Mouse (Mus musculus) frontal cortex, adult (tissue): Measurements from ENCODE around the gene Znrf2.

Source experiments
- ATAC-seq: cut with Nextera tagmentation; 2 replicates; pipeline ENCODE4 v1.9.2; 2017; ENCODE audit warnings: mild to moderate bottlenecking, moderate library complexity, mixed read lengths; ENCODE audit not compliant: low TSS enrichment

The Znrf2 gene

GRCm38 (mm10) chr6:54816388-54817065 is at the start of gene Znrf2:
TSS of gene Znrf2 (plus strand) at chr6:54816916.
- ATAC-seq = peak; percentile 91

GRCm38 (mm10) chr6:54767746-54768145 is 49.0 kb upstream of the Znrf2 start:
- ATAC-seq = no peak

GRCm38 (mm10) chr6:54770766-54771165 is 46.0 kb upstream of the Znrf2 start:
- no peak for ATAC-seq

- ATAC-seq = no peak
These were observed 45.5 kb upstream of the Znrf2 start for GRCm38 (mm10) chr6:54771171-54771570.

DNA sequence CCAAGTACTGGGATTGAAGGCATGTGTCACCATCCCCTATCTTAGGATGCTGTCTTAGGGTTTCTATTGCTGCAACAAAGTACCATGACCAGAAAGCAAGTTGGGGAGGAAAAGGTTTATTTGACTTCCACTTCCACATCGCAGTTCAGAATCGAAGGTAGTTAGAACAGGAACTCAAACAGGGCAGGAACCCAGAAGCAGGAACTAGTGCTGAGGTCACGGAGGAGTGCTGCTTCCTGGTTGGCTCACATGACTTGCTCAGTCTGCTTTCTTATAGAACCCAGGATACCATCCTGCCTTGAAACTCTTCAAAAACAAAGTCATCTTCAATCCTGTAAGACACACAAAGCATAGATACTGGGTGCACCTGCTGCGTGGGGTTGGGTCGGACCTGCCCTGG is 44.6 kb upstream of the Znrf2 start:
- ATAC-seq = no peak

DNA sequence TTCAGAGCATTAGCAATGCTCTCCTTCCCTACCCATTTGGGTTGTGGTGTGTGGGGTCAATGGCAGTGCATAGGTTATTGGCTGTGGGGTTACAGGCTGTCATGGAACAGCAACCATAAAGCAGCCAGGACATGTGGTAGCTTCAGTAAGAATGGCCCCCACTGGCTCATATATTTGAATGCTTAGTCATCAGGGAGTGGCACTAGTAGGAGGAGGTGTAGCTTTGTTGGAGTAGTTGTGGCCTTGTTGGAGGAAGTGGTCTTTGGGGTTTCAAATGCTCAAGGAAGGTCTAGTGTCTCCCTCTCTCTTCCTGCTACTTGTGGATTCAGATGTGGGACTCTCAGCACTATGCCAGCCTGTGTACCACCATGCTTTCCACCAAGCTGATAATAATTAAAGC is 41.0 kb upstream of the Znrf2 start:
- ATAC-seq = no peak

- ATAC-seq = peak; percentile 62
These were observed 39.1 kb upstream of the Znrf2 start for GRCm38 (mm10) chr6:54777661-54778060.

DNA sequence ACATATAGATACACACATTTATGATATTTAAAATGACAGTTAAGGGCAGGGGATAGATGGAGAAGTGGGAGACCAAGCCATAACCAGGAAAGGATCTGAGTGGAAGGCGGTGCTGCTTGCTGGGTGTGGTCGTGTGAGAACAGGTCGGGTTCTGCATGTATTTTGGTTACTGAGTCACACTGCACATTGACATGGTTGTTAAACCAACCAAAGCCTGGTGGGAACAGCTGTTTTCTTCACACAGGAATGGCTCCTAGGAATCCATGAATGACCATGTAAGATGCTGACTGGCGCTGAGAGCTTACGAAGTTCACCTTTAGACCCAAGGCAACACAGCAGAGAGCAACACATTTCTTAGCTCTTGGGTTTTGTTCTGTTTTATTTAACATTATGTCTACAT is 36.7 kb upstream of the Znrf2 start:
- ATAC-seq = no peak

DNA sequence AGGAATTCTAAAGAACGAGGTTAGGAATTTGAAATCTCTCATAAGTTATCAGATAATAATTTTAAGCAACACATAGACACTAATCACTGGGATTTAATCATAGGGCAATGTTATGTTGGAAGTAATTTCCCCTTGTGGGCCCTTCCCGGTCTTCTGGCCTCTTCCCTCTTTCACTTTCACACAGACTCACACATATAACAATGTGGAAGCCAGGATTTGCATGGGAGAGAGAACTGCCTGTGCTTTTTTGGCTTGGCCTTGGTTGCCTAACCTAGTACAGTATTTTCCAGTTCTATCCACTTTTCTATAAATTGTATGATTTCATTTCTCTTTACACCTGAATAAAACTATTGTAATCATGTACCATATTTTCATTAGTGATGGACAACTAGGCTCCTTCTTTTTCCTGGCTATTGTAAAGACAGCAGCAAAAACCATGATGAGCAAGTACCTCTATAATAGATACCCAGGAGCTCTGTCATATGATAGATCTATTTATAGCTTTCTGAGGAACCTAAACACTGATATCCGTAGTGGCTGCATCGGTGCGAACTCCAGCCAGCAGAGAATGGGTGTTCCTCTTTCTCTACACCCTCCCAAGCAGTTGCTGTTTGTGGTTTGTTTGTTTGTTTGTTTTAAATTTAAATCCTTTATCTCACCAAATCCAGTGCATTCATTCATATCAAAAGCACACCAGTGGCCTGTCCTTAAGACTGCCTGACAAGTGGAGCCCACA is 36.0 kb upstream of the Znrf2 start:
- no peak for ATAC-seq

- no peak for ATAC-seq
These were observed 34.8 kb upstream of the Znrf2 start for GRCm38 (mm10) chr6:54781881-54782280.

DNA sequence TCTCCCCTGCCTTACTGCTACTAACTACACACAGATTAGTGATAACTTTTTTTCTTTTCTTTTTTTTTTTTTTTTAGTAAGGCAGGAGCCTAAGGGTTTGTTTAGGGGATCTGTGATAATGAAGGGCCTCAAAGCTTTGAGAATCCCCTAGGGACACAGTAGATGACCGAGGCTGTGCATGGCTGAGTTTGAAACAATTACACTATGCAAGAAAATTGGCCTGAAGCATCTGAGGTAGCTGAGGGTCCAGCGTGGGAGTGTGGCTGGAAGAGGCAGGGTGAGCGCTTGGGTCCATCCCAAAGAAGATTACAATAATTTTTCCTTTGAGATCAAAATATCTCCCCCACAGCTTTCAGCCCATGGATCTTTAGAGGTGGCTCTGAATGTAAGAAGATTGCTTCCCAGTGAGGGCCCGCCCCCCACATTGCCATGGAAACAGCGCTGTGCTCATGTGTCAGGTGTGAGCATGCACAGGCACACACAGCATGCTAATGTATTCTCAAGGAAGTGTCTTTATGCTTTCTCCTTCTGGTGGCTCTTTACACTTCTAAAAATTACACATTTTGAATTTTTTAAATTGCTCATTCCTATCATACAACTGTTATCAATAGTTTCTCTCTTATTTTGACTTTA is 31.5 kb upstream of the Znrf2 start:
- ATAC-seq = peak; percentile 98

DNA sequence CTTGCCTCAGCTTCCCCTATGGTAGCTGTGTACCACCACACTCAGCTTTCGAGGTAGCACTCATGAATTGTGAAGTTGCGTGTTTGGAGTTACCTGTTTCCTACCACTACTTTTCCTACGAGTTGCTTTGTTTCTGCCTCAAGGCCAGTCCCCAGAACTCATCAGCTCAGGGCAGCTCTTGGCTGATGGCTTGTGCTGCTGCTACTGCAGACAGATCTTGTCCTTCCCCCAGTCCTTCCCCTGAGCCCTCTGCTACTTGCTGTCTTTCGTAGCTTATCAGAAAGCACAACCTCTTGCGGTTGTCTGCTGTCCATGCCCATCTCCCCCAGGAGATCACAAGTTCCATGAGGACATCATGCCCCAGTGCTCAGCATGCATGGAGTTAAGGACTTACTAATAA is 29.9 kb upstream of the Znrf2 start:
- no peak for ATAC-seq

GRCm38 (mm10) chr6:54788493-54788892 is 28.2 kb upstream of the Znrf2 start:
- ATAC-seq = no peak

DNA sequence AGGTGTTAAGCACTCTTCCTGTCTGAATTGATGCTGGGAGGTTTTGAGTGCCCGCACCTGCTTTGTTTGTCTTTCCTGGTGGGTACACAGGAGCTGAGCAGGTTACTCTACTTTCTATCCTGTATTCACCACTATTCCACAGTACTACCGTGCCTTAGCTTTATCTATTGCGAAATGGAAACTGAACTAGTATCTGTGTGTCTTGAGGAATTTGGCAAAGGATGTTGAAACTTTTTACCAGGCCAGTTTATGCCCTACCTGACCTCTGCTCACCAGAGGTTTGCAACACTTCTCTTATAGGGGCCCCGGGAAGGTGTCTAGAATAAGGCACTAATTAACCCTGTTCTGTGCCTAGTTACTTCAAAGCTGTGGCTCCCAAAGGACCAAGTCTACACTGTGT is 27.6 kb upstream of the Znrf2 start:
- no peak for ATAC-seq

DNA sequence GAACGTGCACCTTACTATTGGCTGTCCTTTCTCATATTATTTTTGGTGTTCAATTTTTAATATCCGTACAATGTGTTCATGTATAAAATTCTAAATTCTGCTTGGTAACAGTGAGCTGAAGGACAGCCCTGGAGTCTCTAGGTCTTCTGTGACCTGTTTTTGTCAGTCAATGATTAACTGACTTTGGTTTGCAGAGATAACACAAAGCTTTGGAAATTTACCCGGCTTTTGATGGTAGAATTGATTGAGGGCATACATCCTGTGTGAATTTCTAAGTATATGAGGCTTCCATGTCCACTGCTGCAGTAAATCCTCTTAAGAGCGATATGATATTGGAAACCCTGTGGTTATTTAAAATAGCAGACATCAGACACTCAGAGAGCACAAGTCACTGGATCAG is 26.6 kb upstream of the Znrf2 start:
- no peak for ATAC-seq

GRCm38 (mm10) chr6:54793853-54794252 is 22.9 kb upstream of the Znrf2 start:
- ATAC-seq = no peak

DNA sequence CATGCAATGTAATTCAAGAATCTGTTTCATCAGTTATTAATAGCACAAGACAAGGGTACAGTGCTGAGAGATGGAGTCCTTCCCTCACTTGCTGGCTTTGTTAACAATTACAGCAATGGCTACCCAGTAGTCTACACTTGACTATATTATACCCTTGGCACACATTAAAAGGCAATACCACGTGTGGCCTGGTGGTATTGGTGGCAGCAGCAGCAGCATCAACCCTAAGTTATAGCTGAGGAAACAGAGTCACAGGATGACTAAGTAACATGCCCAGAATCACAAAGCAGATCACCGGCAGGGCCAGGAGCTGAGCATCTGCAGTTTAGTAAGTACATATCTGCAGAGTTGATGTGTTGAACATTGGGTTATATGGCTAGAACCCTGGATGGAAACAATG is 22.3 kb upstream of the Znrf2 start:
- ATAC-seq = no peak

DNA sequence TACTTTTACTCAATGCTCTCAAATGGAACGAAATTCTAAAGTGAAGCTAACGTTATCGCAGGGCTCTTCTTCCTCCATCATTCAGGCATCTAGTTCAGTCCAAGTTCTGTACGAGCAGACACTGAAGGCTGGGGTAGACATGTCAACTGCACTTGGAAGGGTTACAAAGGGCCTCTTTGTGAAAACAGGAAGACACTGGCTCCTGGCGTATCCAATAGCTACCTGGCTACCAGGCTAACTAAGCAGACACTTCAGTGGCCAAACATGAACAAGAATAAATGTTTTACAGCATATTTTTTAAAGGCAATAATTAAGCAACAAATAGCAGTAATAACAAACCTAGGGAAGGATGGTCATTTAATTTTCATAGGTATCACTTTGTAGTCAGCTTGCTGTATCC is 21.7 kb upstream of the Znrf2 start:
- no peak for ATAC-seq

GRCm38 (mm10) chr6:54795971-54796370 is 20.7 kb upstream of the Znrf2 start:
- ATAC-seq = no peak

DNA sequence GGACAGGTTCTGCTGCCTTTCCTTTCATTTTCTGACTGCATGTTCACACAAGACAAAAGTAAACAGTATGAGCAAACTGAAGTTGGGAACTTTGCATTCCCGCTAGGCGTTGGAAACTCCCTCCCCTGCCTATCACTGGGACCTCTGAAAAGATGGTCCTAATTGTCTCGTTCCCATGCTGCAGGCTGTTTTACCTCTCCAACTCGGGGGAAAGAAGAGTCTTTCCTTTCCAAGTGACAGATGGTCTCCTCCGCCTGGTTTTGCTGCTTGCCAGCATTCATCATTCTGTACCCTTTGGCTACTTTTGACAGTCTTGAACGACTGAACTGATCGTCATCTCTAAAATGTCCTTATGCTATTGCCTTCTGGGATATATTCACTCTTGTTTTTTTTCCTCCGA is 14.4 kb upstream of the Znrf2 start:
- peak; percentile 70 for ATAC-seq

DNA sequence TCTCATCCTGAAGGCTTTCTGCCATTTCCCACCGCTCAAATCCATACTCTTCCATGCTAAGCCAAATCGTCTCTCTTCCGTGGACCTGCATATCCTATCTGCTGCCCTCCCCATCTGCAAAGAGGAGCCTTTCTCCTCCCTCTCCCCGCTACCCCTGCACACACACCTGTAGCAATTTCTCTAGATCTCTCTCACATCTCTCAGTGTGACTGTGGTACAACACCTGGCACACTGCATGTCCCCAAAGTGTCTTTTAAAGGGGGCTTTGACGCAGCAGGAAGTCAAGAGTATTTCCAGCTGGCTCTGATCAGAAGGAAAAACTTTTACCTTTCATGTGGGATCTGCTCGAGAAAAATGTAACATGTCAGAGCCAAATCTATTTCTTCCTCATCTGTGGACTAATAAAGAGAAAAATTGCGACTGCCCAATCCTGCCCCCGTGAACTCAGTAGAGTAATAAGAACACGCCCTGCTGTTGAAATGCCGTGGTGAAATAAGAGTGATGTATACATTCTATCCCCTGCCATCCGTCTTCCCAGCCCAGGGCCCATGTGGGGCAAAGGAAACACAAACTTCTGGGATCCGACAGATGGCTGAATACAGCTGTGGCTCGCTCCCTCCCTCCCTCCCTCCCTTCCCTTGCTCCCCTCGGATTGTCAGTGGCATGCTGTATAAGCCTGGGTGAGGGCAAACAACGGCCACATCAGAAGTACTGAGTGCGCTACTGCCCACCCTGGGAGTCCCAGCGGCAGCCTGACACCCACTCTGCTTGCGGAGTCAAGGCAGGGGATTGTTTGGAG is 12.5 kb upstream of the Znrf2 start:
- no peak for ATAC-seq

GRCm38 (mm10) chr6:54805779-54806178 is 10.9 kb upstream of the Znrf2 start:
- no peak for ATAC-seq
